Mouse (Mus musculus) limb, embryonic 10.5 days (tissue): ENCODE measurements around the gene Rhbdl2. TPM values are rescaled to one million over a fixed set of nuclear protein-coding genes. Genes with fewer than 3 reads are reported as not detected.

Source experiments
- DNase-seq: peaks from one replicate; pipeline ENCODE4 v3.0.0-alpha.2; 2017; ENCODE audit warnings: low spot score
- H3K27ac ChIP-seq: fragments of 300-500 bp; sonication (generic); 2 replicates; pipeline ENCODE4 v1.5.1; 2016; ENCODE audit warnings: mild to moderate bottlenecking
- H3K27me3 ChIP-seq: fragments of 300-500 bp; sonication (generic); 2 replicates; pipeline ENCODE4 v1.6.1; 2016; ENCODE audit warnings: low read depth, mild to moderate bottlenecking; ENCODE audit not compliant: poor library complexity, severe bottlenecking
- H3K36me3 ChIP-seq: fragments of 300-500 bp; sonication (generic); 2 replicates; pipeline ENCODE4 v1.6.1; 2016; ENCODE audit warnings: mild to moderate bottlenecking, moderate library complexity
- H3K4me1 ChIP-seq: fragments of 300-500 bp; sonication (generic); 2 replicates; pipeline ENCODE4 v1.6.1; 2016
- H3K4me3 ChIP-seq: fragments of 300-500 bp; sonication (generic); 2 replicates; pipeline ENCODE4 v1.5.1; 2016; ENCODE audit warnings: mild to moderate bottlenecking, moderate library complexity
- H3K9me3 ChIP-seq: fragments of 300-500 bp; sonication (generic); replicated peaks from 2 replicates; pipeline ENCODE4 v1.6.1; 2016; ENCODE audit warnings: mild to moderate bottlenecking
- WGBS: fragments of 180-500 bp; shearing (Covaris S2); methylation state at CpG from one replicate; pipeline ENCODE4 v1.1.7; 2016; 5-methylcytosine and 5-hydroxymethylcytosine counted together
- polyA plus RNA-seq: library from polyadenylated mRNA; unstranded; fragments of >200 nt; fragmentation: Nextera tagmentation; extraction: Ambion mirVana; gene quantifications from 2 replicates; pipeline ENCODE4 v1.2.1, GENCODE M21; 2016

Gene Rhbdl2
- polyA plus RNA-seq, 1 experiment from 2014 or later = 0.79 TPM

DNA sequence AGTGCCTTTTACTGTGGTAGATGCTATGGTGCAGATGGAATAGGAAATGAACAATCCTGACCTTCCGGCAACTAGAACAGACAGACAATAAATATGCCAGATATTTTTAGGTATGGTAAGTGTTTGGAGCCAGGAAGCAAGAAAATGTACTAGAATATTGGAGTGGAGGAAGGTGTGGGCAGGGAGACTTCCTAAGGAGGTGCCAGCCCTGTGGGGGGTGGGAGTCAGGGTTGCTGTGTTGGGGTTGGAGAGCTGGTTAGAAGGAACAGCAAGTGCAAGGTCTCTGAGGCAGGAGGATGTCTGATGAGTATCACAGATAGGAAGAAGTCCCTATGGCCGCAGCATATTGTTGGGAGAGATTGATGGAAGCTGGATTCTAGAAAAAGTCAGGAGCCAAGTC is 5.0 kb downstream of the Rhbdl2 start:
- Histone ChIP-seq H3K9me3 (no peaks in the 10 kb centered on the region), H3K27me3 (no peaks in the 10 kb centered on the region), H3K4me3 (no peak overlapping the region), H3K4me1 (peaks cover 12% of the 10 kb centered on the region), H3K36me3 (no peaks in the 10 kb centered on the region), H3K27ac (no peak overlapping the region)
- no peak for DNase-seq
- 89% methylated on average over 2 of the region's 2 CpGs for WGBS

DNA sequence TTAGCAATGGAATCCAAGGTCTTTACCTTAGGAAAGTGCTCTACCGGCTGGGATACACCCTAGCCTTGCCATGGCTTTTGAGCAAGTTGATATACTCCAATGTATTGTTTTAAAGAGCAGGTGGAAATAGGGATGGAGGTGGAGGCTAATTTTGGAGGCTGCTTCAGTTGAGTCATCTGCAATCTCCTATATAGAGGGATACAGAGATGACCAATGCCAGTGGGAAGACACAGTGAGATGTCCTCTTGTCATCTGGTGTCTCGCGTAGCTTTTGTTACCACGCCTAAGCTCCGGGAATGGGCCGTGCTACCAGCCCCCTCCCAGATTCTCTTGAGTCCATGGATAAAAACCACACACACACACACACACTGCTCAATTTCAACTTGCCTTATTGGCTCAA is 5.5 kb downstream of the Rhbdl2 start:
- Histone ChIP-seq H3K27me3 (no peaks in the 10 kb centered on the region), H3K27ac (no peak overlapping the region), H3K9me3 (no peaks in the 10 kb centered on the region), H3K4me1 (peaks cover 12% of the 10 kb centered on the region), H3K36me3 (no peaks in the 10 kb centered on the region), H3K4me3 (no peak overlapping the region)
- over 99% methylated on average over 6 of the region's 6 CpGs for WGBS
- DNase-seq = no peak

DNA sequence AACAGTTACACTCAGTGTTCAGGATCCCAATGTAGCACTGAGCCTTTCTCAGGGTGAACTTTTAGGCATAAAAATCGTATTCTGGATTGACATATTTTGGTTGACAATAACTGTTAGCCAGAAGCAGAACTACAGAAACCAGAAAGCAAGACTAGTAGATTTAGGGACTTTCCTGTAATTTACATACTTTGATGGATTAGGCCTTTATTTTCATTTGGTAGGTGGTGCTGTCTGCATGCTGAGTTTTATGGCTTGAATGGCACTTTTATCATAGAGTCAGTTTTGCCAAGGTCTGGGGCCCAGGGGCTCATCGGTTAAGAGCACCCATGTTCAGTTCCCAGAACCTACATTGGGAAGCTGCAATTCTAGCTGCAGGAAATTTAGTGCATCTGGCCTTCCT is 7.4 kb downstream of the Rhbdl2 start:
- no peak for DNase-seq
- Histone ChIP-seq H3K27me3 (no peaks in the 10 kb centered on the region), H3K27ac (no peak overlapping the region), H3K4me1 (peaks cover 10% of the 10 kb centered on the region), H3K36me3 (no peaks in the 10 kb centered on the region), H3K4me3 (no peak overlapping the region), H3K9me3 (no peaks in the 10 kb centered on the region)
- WGBS = 79% methylated on average over 2 of the region's 2 CpGs

DNA sequence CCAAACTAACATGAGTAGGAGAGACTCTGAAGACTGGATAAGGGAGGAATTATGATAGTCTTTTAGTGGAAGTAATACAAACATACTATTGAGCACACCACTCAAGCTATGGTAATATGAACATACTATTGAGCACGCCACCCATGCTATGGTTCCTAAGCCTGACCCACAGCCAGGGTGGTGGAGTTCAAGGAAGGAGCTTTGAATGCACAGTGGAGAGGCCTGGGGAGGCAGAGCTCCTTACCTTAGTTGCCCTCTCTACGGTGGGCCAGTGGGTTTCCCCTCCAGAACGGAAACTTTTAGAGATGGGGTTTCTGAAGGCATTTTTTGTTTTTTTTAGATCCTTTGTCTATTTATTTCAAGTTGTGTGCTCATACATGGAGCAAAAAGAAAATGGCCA is 9.7 kb downstream of the Rhbdl2 start:
- Histone ChIP-seq H3K27ac (no peak overlapping the region), H3K9me3 (no peaks in the 10 kb centered on the region), H3K4me3 (no peak overlapping the region), H3K27me3 (no peaks in the 10 kb centered on the region), H3K36me3 (no peaks in the 10 kb centered on the region), H3K4me1 (peaks cover 10% of the 10 kb centered on the region)
- WGBS = 93% methylated on average over 3 of the region's 3 CpGs
- DNase-seq = no peak

DNA sequence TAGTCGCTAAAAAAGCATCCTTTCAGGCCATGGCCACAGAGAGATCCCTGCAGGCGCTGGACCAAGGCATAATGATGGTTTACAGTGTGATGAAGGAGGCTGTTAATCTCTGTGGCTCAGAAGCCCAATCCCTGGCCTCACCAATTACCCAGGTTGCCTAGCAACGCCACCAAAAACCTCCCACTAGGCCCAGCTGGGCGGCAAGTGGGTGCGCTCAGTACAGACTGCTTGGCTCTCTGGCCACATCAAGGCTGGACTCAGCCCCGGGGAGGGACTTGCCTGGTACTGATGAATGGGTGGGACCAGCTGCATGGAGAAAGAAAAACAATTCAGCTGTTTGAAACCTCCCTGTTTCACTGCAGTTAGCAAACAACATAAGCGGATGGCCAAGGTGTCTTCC is 10.2 kb downstream of the Rhbdl2 start:
- no peaks in the 10 kb centered on the region for H3K9me3 ChIP-seq
- no peaks in the 10 kb centered on the region for H3K36me3 ChIP-seq
- no peaks in the 10 kb centered on the region for H3K27me3 ChIP-seq
- peak; percentile 46 for DNase-seq
- no peak overlapping the region for H3K4me3 ChIP-seq
- H3K4me1 ChIP-seq = peaks cover 10% of the 10 kb centered on the region
- H3K27ac ChIP-seq = no peak overlapping the region
- WGBS = 48% methylated on average over 7 of the region's 7 CpGs

DNA sequence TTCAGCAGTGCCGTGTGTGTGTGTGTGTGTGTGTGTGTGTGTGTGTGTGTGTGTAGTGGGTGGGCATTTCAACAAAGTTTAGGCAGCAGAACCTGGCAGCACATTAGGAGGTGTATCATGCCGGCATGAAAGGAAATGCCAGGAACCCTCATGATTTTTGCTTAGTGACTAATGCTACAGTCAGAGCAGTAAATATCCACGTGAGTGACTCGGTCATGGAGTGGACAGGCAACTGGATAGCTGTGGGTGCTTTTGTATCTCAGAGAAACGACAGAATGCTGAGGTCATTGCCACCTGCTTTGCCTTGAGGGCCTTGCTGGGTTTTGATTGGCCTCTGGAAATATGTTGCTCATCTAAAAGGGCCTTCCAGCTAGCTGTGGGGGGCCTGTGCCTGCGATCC is 16.0 kb downstream of the Rhbdl2 start:
- H3K27ac ChIP-seq = no peak overlapping the region
- no peaks in the 10 kb centered on the region for H3K4me1 ChIP-seq
- no peaks in the 10 kb centered on the region for H3K27me3 ChIP-seq
- whole genome bisulfite sequencing = 68% methylated on average over 6 of the region's 6 CpGs
- no peaks in the 10 kb centered on the region for H3K36me3 ChIP-seq
- no peaks in the 10 kb centered on the region for H3K9me3 ChIP-seq
- H3K4me3 ChIP-seq = no peak overlapping the region
- DNase-seq = no peak

DNA sequence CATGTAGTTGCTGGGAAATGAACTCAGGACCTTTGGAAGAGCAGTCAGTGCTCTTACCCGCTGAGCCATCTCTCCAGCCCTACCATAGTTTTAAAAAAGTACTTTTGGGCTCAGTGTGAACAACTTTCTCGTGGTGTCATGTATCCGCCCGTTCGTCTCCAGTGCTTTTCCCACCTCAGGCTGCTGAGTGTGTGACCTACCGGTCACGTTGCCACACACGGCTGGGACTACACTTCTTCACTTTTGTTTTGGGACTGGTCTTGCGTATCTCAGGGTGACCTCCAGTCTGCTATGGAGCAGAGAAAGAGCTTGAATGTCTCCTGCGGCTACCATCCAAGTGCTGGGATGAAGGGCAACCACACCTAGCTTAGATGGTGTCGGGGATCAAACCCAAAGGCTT is 20.6 kb downstream of the Rhbdl2 start:
- no peaks in the 10 kb centered on the region for H3K36me3 ChIP-seq

DNA sequence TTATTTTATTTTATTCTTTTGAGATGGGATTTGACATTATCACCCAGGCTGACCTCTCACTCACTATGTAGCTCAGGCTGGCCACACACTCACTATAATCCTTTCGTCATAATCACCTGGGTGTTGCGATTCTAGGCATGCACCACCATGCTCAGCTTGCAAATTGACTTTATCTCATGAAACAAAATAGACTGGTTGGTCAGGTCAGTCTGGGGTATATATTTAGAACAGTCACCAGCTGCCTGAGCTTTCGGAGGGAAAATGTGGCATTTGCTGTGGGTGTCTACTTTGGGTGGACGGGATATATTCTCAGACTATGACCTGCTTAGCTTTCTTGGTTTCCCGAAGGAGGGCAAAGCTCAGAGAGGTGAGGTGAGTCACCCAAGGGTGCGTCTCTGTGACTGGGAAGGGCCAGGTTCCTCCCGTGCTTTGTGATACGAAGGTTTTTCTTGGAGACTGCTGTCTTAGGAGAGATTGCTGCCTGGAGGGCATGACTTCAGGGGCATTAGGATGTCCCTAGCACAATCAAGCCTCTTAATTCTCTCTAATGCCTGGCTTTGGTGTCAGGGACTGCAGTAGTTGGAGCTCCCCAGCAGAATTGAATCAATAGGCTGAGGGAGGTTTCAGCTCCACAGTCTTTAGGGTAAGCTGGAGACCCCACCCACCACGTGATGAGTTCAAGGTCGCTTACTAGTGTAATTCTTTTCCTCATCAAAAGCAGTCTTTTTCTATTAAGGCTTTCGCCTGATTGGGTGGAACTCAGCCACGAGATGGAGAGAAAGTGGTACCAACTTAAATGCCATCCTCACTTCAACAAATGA is 23.0 kb downstream of the Rhbdl2 start:
- H3K36me3 ChIP-seq = no peaks in the 10 kb centered on the region
- no peak for DNase-seq
- 86% methylated on average over 12 of the region's 12 CpGs for WGBS
- no peak overlapping the region for H3K4me3 ChIP-seq
- no peaks in the 10 kb centered on the region for H3K4me1 ChIP-seq
- no peaks in the 10 kb centered on the region for H3K9me3 ChIP-seq
- H3K27me3 ChIP-seq = no peaks in the 10 kb centered on the region
- no peak overlapping the region for H3K27ac ChIP-seq

More for the DNA sequence above, 20.6 kb downstream of the Rhbdl2 start:
- WGBS = 88% methylated on average over 11 of the region's 11 CpGs
- H3K9me3 ChIP-seq = no peaks in the 10 kb centered on the region
- no peak for DNase-seq
- H3K4me1 ChIP-seq = no peaks in the 10 kb centered on the region
- H3K27ac ChIP-seq = no peak overlapping the region
- no peak overlapping the region for H3K4me3 ChIP-seq
- no peaks in the 10 kb centered on the region for H3K27me3 ChIP-seq

DNA sequence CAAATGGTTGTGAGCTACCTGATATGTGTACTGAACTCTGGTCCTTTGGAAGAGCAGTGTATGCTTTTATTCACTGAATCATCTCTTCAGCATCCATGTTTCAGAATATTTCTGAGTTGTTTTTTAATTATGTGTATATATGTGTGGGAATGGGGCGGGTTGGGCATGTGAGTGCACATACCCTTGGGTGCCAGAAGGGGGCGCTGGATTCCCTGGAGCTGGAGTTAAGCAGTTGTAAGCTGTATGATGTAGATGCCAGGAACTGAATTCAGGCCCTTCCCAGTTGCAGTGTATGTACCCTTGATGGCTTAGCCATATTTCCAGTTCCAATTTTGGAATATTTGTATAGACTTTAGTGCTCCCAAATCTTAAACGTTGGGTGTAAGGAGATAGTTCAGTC is 24.9 kb downstream of the Rhbdl2 start:
- Histone ChIP-seq H3K27ac (no peak overlapping the region), H3K36me3 (no peaks in the 10 kb centered on the region)
- 85% methylated on average over 3 of the region's 3 CpGs for WGBS

DNA sequence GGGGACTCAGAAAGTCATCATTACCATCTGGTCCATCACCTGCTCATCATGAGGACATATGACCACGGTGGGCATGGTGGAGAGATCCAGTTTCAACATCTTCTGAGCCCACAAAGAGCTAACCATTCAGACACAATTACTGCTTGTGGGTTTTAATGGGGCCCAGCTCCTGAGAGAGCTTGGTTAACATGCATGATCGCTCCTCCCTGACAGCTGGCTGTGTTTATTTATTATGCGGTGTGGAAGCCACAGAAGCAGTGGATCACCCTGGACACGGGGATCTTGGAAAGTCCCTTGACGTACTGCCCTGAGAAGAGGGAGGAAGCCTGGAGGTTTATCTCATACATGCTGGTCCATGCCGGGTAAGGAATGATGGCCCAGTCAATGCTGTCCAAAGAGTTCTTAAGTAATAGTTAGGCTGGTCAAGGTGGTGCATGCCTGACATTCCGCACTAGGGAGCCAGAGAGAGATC is 26.4 kb downstream of the Rhbdl2 start:
- Histone ChIP-seq H3K27ac (no peak overlapping the region), H3K9me3 (no peaks in the 10 kb centered on the region), H3K4me1 (no peaks in the 10 kb centered on the region), H3K27me3 (no peaks in the 10 kb centered on the region), H3K4me3 (no peak overlapping the region), H3K36me3 (no peaks in the 10 kb centered on the region)
- DNase-seq = no peak
- 76% methylated on average over 7 of the region's 7 CpGs for WGBS

More for the DNA sequence above, 24.9 kb downstream of the Rhbdl2 start:
- Histone ChIP-seq H3K4me3 (no peak overlapping the region), H3K27me3 (no peaks in the 10 kb centered on the region), H3K9me3 (no peaks in the 10 kb centered on the region), H3K4me1 (no peaks in the 10 kb centered on the region)
- no peak for DNase-seq

DNA sequence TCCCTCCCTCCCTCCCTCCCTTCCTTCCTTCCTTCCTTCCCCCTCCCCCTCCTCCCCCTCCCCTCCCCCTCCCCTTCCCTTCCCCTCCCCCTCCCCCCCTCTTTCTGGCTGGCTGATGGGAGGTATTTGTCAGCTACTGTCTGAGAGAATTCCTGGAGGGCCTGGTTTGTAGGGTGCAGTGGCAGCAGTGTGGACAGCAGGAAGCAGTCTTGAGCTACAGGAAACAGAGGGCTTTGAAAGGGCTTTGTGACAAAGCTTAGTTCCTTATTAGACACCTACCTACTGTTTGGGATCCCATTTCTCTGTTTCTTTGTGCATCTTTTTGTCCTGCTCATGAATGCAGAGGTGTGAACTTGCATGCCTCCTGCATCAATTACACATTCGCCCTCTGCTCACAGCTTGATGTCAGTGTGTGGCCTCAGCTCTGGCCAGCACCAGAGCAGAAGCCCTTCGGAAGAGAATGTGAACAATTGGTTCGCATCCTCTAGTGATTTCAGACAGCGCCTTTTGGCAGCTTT is 31.5 kb downstream of the Rhbdl2 start:
- Histone ChIP-seq H3K4me3 (no peak overlapping the region), H3K27ac (peak overlapping the region; percentile 12; the same call in 1 of the 2 replicates), H3K4me1 (0 out of 2 replicates have a peak, but pooled peaks cover 2% of the 10 kb centered on the region), H3K27me3 (no peaks in the 10 kb centered on the region), H3K36me3 (no peaks in the 10 kb centered on the region), H3K9me3 (no peaks in the 10 kb centered on the region)
- WGBS = 45% methylated on average over 4 of the region's 4 CpGs
- DNase-seq = no peak

DNA sequence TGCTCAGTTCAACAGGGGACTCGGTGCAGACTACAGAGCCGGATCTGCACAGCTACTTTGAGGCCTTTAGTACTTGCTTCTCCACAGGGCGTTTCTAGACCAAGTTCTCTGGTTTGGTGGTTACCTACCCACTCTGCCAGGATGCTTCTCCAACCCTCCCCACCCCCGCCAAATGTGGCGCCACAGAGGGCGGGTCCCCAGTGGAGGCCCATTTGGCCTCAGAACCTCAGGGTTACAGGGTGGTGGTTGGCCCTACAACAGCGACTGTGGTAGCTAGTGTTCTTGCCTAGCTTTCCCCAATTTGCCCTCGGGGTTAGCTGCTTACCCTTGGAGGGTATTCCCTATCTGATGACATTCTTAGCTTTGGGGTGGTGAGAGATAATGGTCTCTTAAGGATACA is 54.5 kb downstream of the Rhbdl2 start:
- Histone ChIP-seq H3K27me3 (no peaks in the 10 kb centered on the region), H3K4me1 (no peaks in the 10 kb centered on the region), H3K36me3 (no peaks in the 10 kb centered on the region), H3K9me3 (no peaks in the 10 kb centered on the region), H3K27ac (no peak overlapping the region), H3K4me3 (no peak overlapping the region)
- no peak for DNase-seq
- 87% methylated on average over 8 of the region's 8 CpGs for WGBS

DNA sequence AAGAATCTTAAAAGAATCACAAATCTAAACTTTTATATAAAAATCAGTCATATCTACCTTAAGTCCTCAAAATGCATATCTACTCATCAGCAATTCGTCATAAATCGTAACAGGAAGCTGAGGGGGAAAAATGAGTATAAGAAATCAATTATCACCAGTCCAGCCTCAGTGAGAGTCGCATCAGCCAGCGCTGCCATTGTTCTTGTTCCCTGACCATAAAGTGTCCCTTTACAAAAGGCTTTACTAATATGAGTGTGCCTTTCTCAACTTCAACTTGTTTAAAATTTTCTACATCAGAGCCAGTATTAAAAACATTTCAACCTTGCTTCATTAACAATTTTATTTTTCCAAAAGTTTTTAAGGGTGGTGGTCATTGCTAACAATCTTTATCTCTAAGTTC is 69.2 kb downstream of the Rhbdl2 start:
- 86% methylated on average over 4 of the region's 4 CpGs for WGBS
- no peaks in the 10 kb centered on the region for H3K27me3 ChIP-seq
- no peak overlapping the region for H3K4me3 ChIP-seq
- H3K27ac ChIP-seq = no peak overlapping the region
- no peaks in the 10 kb centered on the region for H3K4me1 ChIP-seq
- no peaks in the 10 kb centered on the region for H3K36me3 ChIP-seq
- DNase-seq = no peak
- H3K9me3 ChIP-seq = no peaks in the 10 kb centered on the region
